Mouse (Mus musculus) kidney, postnatal 0 days (tissue): ENCODE results near the gene Get4. TPM values are rescaled to one million over a fixed set of nuclear protein-coding genes. Genes with fewer than 3 reads are reported as not detected.

ENCODE experiments used
- ATAC-seq: fragments of 200-750 bp; cut with Nextera tagmentation; replicated peaks from 2 replicates; pipeline ENCODE4 v1.8.0; 2017; ENCODE audit warnings: low read depth, moderate number of reproducible peaks, moderate TSS enrichment, moderate library complexity; ENCODE audit not compliant: low FRiP score
- DNase-seq: peaks from one replicate; pipeline ENCODE4 v3.0.0-alpha.2; 2016; ENCODE audit warnings: low spot score
- H3K27ac ChIP-seq: fragments of 300-500 bp; sonication (generic); 2 replicates; pipeline ENCODE4 v1.5.1; 2014; ENCODE audit warnings: mild to moderate bottlenecking
- H3K27me3 ChIP-seq: fragments of 300-500 bp; sonication (generic); 2 replicates; pipeline ENCODE4 v1.6.1; 2014; ENCODE audit warnings: low read length, mixed read lengths; ENCODE audit not compliant: insufficient read depth
- H3K36me3 ChIP-seq: fragments of 300-500 bp; sonication (generic); 2 replicates; pipeline ENCODE4 v1.6.1; 2014; ENCODE audit warnings: low read length, mixed read lengths; ENCODE audit not compliant: insufficient read depth
- H3K4me1 ChIP-seq: fragments of 300-500 bp; sonication (generic); replicated peaks from 2 replicates; pipeline ENCODE4 v1.6.1; 2014; ENCODE audit warnings: antibody characterized with exemption, low read length, mixed read lengths; ENCODE audit not compliant: insufficient read depth
- H3K4me2 ChIP-seq: fragments of 300-500 bp; sonication (generic); 2 replicates; pipeline ENCODE4 v1.6.1; 2014; ENCODE audit warnings: mild to moderate bottlenecking, low read length, moderate library complexity, mixed read lengths
- H3K4me3 ChIP-seq: fragments of 300-500 bp; sonication (generic); replicated peaks from 2 replicates; pipeline ENCODE4 v1.5.1; 2014; ENCODE audit warnings: low read depth, low read length
- H3K9ac ChIP-seq: fragments of 300-500 bp; sonication (generic); 2 replicates; pipeline ENCODE4 v1.6.1; 2014; ENCODE audit warnings: low read depth, low read length
- H3K9me3 ChIP-seq: fragments of 300-500 bp; sonication (generic); replicated peaks from 2 replicates; pipeline ENCODE4 v1.6.1; 2016; ENCODE audit warnings: low read length, inconsistent platforms, mixed read lengths
- CTCF ChIP-seq: IDR thresholded peaks from 2 replicates; pipeline ENCODE4 v1.5.1; 2016; ENCODE audit warnings: antibody characterized with exemption, low read depth, mild to moderate bottlenecking, moderate library complexity
- WGBS: fragments of 180-500 bp; shearing (Covaris S2); extraction: QIAGEN DNeasy Blood & Tissue Kit; methylation state at CpG from one replicate; pipeline ENCODE4 v1.1.7; 2014; 5-methylcytosine and 5-hydroxymethylcytosine counted together
- polyA plus RNA-seq: library from polyadenylated mRNA; unstranded; fragments of >200 nt; fragmentation: Nextera tagmentation; extraction: Ambion mirVana; gene quantifications from 2 replicates; pipeline ENCODE4 v1.2.1, GENCODE M21; 2015

The Get4 gene
- polyA plus RNA-seq, 1 experiment from 2014 or later, result 152 TPM

GRCm38 (mm10) chr5:139209685-139210026, 42.5 kb upstream of the Get4 start:
- Histone ChIP-seq H3K4me1 (no peaks in the 10 kb centered on the region), H3K36me3 (0 out of 2 replicates have a peak, but pooled peaks cover 4% of the 10 kb centered on the region), H3K4me2 (no peak overlapping the region), H3K4me3 (no peak overlapping the region), H3K9ac (no peak overlapping the region), H3K27ac (no peak overlapping the region), H3K9me3 (no peaks in the 10 kb centered on the region), H3K27me3 (no peaks in the 10 kb centered on the region)
- no peak for TF ChIP-seq CTCF
- WGBS, result 90% methylated on average over 7 of the region's 7 CpGs
- no peak for ATAC-seq
- no peak for DNase-seq

DNA sequence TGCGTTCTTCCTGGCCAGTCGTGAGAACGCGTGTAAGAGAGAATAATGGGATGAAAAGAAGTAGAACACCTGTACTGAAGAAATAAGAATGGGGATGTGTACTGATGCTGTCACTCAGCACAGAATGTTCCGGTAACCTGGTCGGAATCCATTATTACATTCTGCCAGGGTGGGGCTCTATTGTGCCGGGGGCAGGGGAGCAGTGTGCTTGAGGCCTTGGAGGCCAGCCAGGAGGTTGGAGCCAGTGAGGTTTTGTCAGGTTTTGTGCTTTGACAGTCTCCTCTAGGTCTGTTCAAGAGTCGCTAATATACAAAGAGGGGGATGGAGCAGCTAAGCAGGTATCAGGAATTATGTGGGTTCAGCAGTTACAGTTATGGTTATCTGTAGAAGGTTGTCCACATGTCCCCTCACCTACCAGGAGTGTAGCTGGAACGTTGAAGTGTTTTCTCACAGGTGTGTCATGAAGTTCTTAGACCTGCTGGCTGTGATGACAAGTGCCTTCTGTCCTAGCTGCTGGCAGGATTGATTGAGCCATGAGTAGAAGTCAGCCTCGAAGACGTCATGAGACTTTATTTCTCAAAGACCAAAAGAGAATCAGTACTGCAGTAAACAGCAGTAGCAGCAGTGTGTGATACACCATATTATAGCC, 40.3 kb upstream of the Get4 start:
- Histone ChIP-seq H3K27me3 (no peaks in the 10 kb centered on the region), H3K27ac (no peak overlapping the region), H3K9ac (no peak overlapping the region), H3K4me1 (no peaks in the 10 kb centered on the region), H3K4me3 (no peak overlapping the region), H3K4me2 (no peak overlapping the region), H3K9me3 (no peaks in the 10 kb centered on the region), H3K36me3 (peaks cover 12% of the 10 kb centered on the region; the same call in 1 of the 2 replicates)
- DNase-seq (no peak), ATAC-seq (no peak)
- 91% methylated on average over 11 of the region's 11 CpGs for WGBS
- no peak for TF ChIP-seq CTCF

DNA sequence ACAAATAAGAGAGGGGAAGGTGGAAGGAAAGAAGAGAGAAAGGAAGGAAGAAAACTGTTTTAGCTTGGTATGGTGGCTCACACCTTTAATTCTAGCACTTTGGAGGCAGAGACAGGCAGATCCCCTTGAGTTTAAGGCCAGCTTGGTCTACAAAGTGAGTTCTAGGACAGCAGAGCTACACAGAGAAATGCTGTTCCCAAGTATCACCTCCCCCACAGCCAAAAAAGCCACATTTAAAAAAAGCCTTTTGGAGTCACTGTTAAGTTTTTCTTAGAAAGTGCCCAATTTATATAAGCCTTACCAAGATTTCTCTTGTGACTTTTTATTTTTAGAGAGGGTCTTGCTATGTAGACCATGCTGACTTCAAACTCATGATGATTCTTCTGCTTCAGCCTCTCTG, 37.8 kb upstream of the Get4 start:
- H3K4me3 ChIP-seq, result no peak overlapping the region
- no peaks in the 10 kb centered on the region for H3K4me1 ChIP-seq
- ATAC-seq (no peak), DNase-seq (no peak)
- no peaks in the 10 kb centered on the region for H3K9me3 ChIP-seq
- peaks cover 13% of the 10 kb centered on the region; the same call in 1 of the 2 replicates for H3K36me3 ChIP-seq
- H3K27me3 ChIP-seq, result no peaks in the 10 kb centered on the region
- H3K9ac ChIP-seq, result no peak overlapping the region
- no peak overlapping the region for H3K27ac ChIP-seq
- no peak overlapping the region for H3K4me2 ChIP-seq
- TF ChIP-seq CTCF, result no peak

GRCm38 (mm10) chr5:139215184-139215583, 36.9 kb upstream of the Get4 start:
- DNase-seq (no peak), ATAC-seq (no peak)
- no peaks in the 10 kb centered on the region for H3K27me3 ChIP-seq
- no peak overlapping the region for H3K4me3 ChIP-seq
- H3K4me1 ChIP-seq, result no peaks in the 10 kb centered on the region
- H3K27ac ChIP-seq, result no peak overlapping the region
- no peak overlapping the region for H3K4me2 ChIP-seq
- H3K9me3 ChIP-seq, result no peaks in the 10 kb centered on the region
- H3K9ac ChIP-seq, result no peak overlapping the region
- 97% methylated on average over 5 of the region's 5 CpGs for WGBS
- H3K36me3 ChIP-seq, result peaks cover 16% of the 10 kb centered on the region; the same call in 1 of the 2 replicates
- no peak for TF ChIP-seq CTCF

DNA sequence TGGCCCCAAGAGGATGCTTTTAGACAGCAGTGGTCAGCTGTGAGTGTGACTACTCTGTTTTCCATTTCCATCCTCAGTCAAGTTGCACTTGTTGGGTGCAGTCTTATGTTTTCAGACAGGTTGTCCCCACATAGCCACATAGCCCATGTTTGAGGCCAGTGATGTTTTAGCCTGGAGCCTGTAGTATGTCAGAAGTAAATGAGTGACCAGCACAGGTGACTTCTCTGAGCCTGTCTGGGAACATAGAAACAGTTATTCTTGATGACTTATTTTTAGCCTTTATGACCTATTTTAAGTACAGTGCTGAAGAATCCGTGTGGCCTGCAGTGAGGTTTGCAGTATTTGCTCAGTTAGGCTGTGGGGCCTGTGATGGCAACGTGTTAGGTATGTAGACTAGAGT, 36.0 kb upstream of the Get4 start:
- no peak for TF ChIP-seq CTCF
- 88% methylated on average over 2 of the region's 2 CpGs for WGBS
- Histone ChIP-seq H3K4me1 (no peaks in the 10 kb centered on the region), H3K9me3 (no peaks in the 10 kb centered on the region), H3K9ac (no peak overlapping the region), H3K4me2 (no peak overlapping the region), H3K4me3 (no peak overlapping the region), H3K27me3 (no peaks in the 10 kb centered on the region), H3K27ac (no peak overlapping the region), H3K36me3 (peaks cover 12% of the 10 kb centered on the region; the same call in 1 of the 2 replicates)
- DNase-seq (no peak), ATAC-seq (no peak)

DNA sequence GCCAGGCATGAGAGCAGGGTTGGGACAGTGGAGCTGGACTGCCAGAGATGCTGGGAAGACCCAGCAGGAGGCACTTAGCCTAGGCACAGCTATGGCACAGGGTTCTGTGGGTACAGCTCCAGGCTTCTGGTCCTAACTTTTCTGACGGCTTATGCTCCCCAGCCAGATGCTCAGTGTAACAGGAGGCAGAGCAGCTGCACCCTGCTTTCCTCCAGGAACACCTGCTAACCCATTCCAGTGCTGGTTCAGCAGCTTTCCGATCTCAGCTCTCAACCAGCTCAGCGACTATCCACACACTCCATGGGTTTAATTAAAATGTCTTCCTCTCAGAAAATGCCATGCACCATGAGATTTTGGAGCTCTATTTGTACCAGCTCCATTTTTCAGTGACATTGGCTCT, 35.4 kb upstream of the Get4 start:
- H3K9me3 ChIP-seq, result no peaks in the 10 kb centered on the region
- no peak overlapping the region for H3K9ac ChIP-seq
- no peak for ATAC-seq
- H3K27me3 ChIP-seq, result no peaks in the 10 kb centered on the region
- H3K4me2 ChIP-seq, result no peak overlapping the region
- no peak overlapping the region for H3K4me3 ChIP-seq
- no peak for DNase-seq
- no peak for TF ChIP-seq CTCF
- H3K36me3 ChIP-seq, result peaks cover 12% of the 10 kb centered on the region; the same call in 1 of the 2 replicates
- H3K4me1 ChIP-seq, result no peaks in the 10 kb centered on the region
- WGBS, result 80% methylated on average over 3 of the region's 3 CpGs
- H3K27ac ChIP-seq, result no peak overlapping the region

DNA sequence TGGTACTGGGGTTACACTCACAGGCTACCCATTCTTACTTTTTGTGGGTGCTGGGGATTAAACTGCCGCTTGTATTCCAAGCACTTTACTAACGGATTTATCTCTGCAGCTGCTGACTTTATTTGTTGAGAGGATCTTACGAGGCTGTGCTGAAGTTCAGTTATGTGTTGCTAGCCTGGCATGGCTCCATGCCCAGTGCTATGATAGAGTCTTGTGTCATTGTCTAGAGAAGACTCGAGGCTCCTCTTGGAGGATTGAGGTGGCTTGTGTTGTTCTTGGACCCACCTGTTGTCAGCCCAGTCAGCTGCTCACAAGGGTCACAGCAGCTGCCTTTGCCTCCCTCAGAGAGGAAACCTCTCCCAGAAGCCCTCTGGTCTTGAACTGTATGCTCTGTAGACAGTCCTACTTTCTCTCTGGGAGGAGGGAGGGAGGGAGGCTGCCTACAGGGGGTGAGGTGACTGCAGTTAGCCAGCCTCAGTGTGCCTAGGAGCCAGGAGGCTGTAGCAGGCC, 32.1 kb upstream of the Get4 start:
- Histone ChIP-seq H3K4me1 (no peaks in the 10 kb centered on the region), H3K36me3 (peaks cover 25% of the 10 kb centered on the region), H3K27ac (no peak overlapping the region), H3K4me3 (no peak overlapping the region), H3K9ac (no peak overlapping the region), H3K4me2 (no peak overlapping the region), H3K27me3 (no peaks in the 10 kb centered on the region), H3K9me3 (no peaks in the 10 kb centered on the region)
- TF ChIP-seq CTCF, result no peak
- DNase-seq, result no peak
- no peak for ATAC-seq
- WGBS, result 82% methylated on average over 4 of the region's 4 CpGs
